Mouse (Mus musculus) layer of hippocampus, adult 2 months (tissue): ENCODE results near the gene Junb. TPM values are rescaled to one million over a fixed set of nuclear protein-coding genes. Genes with fewer than 3 reads are reported as not detected.

Experiments used
- DNase-seq, 2 experiments: peaks; one replicate each; pipeline ENCODE4 v3.0.0; 2022; ENCODE audit warnings: low spot score in 2 of 2
- H3K27ac ChIP-seq: fragments of 200-600 bp; 2 replicates; pipeline ENCODE4 v1.8.1; 2022
- H3K4me3 ChIP-seq: fragments of 200-600 bp; 2 replicates; pipeline ENCODE4 v1.8.1; 2022; ENCODE audit warnings: mild to moderate bottlenecking
- CTCF ChIP-seq: fragments of 200-600 bp; conservative IDR thresholded peaks from 2 replicates; pipeline ENCODE4 v1.8.1; 2022; ENCODE audit warnings: antibody characterized with exemption, mild to moderate bottlenecking, moderate library complexity
- total RNA-seq, 2 experiments: library from RNA; stranded (reverse); gene quantifications; 2 replicates each; pipeline ENCODE4 v1.2.3; 2021

Junb gene
- total RNA-seq, 2 experiments from 2014 or later, result 57.7 to 63.0 TPM

GRCm38 (mm10) chr8:84965731-84966291 lies 12.7 kb downstream of the Junb start:
- peak; percentile 90 to 96 for DNase-seq
- H3K27ac ChIP-seq, result peak overlapping the region; percentile 69; the same call in 1 of the 2 replicates
- TF ChIP-seq CTCF, result no peak
- peak overlapping the region; percentile 80 for H3K4me3 ChIP-seq

GRCm38 (mm10) chr8:84963952-84964351 lies 14.6 kb downstream of the Junb start:
- no peak overlapping the region for H3K27ac ChIP-seq
- DNase-seq, result no peak
- H3K4me3 ChIP-seq, result no peak overlapping the region
- TF ChIP-seq CTCF, result peak; percentile 38

GRCm38 (mm10) chr8:84959811-84960210 lies 18.7 kb downstream of the Junb start:
- H3K27ac ChIP-seq, result no peak overlapping the region
- no peak for TF ChIP-seq CTCF
- no peak for DNase-seq
- H3K4me3 ChIP-seq, result no peak overlapping the region

GRCm38 (mm10) chr8:84956768-84957167 lies 21.8 kb downstream of the Junb start:
- peak; percentile 86 for TF ChIP-seq CTCF
- peak in 1 of 2 experiments; percentile 81 for DNase-seq
- H3K27ac ChIP-seq, result no peak overlapping the region
- no peak overlapping the region for H3K4me3 ChIP-seq

- no peak overlapping the region for H3K27ac ChIP-seq
- no peak for DNase-seq
- no peak for TF ChIP-seq CTCF
- no peak overlapping the region for H3K4me3 ChIP-seq
Measured at GRCm38 (mm10) chr8:84952612-84953255, 25.8 kb downstream of the Junb start.

GRCm38 (mm10) chr8:84949753-84950152 lies 28.8 kb downstream of the Junb start:
- no peak overlapping the region for H3K27ac ChIP-seq
- H3K4me3 ChIP-seq, result no peak overlapping the region
- no peak for DNase-seq
- peak; percentile 17; the same call in 1 of the 2 replicates for TF ChIP-seq CTCF

GRCm38 (mm10) chr8:84947241-84947545 lies 31.3 kb downstream of the Junb start:
- no peak for DNase-seq
- Histone ChIP-seq H3K4me3 (no peak overlapping the region), H3K27ac (no peak overlapping the region)
- TF ChIP-seq CTCF, result no peak; the same call in 1 of the 2 replicates

- TF ChIP-seq CTCF, result peak; percentile 55
- Histone ChIP-seq H3K4me3 (peak within 1 kb of the TSS; percentile 68), H3K27ac (peak within 1 kb of the TSS; percentile 72)
- DNase-seq, result no peak
Measured at GRCm38 (mm10) chr8:84946528-84947240, 31.8 kb downstream of the Junb start, which contains the start of gene Rtbdn. Rtbdn (plus strand) TSS chr8:84946991.

- DNase-seq, result peak in 1 of 2 experiments; percentile 48
- peak; percentile 78 for TF ChIP-seq CTCF
- Histone ChIP-seq H3K27ac (peak overlapping the region; percentile 72), H3K4me3 (peak overlapping the region; percentile 68)
Measured at GRCm38 (mm10) chr8:84945633-84946527, 32.6 kb downstream of the Junb start.

- Histone ChIP-seq H3K27ac (peak overlapping the region; percentile 72; the same call in 1 of the 2 replicates), H3K4me3 (peak overlapping the region; percentile 68)
- DNase-seq, result peak; percentile 50 to 66
- no peak for TF ChIP-seq CTCF
Measured at GRCm38 (mm10) chr8:84945235-84945632, 33.3 kb downstream of the Junb start.

GRCm38 (mm10) chr8:84944478-84945160 lies 33.9 kb downstream of the Junb start:
- Histone ChIP-seq H3K27ac (peak overlapping the region; percentile 29; the same call in 1 of the 2 replicates), H3K4me3 (peak overlapping the region; percentile 68)
- DNase-seq, result peak in 1 of 2 experiments; percentile 60
- TF ChIP-seq CTCF, result no peak

GRCm38 (mm10) chr8:84943699-84944098 lies 34.8 kb downstream of the Junb start:
- no peak overlapping the region for H3K27ac ChIP-seq
- DNase-seq, result no peak
- H3K4me3 ChIP-seq, result no peak overlapping the region
- no peak for TF ChIP-seq CTCF
